Mouse (Mus musculus): ENCODE data around the gene Cyth2. TPM values are rescaled to one million over a fixed set of nuclear protein-coding genes. Genes with fewer than 3 reads are reported as not detected.

Cyth2 gene
- 85.0 and 103 TPM in 2 replicates for polyA plus RNA-seq (2015; fragmentation: Nextera tagmentation; extraction: Ambion mirVana)

DNA sequence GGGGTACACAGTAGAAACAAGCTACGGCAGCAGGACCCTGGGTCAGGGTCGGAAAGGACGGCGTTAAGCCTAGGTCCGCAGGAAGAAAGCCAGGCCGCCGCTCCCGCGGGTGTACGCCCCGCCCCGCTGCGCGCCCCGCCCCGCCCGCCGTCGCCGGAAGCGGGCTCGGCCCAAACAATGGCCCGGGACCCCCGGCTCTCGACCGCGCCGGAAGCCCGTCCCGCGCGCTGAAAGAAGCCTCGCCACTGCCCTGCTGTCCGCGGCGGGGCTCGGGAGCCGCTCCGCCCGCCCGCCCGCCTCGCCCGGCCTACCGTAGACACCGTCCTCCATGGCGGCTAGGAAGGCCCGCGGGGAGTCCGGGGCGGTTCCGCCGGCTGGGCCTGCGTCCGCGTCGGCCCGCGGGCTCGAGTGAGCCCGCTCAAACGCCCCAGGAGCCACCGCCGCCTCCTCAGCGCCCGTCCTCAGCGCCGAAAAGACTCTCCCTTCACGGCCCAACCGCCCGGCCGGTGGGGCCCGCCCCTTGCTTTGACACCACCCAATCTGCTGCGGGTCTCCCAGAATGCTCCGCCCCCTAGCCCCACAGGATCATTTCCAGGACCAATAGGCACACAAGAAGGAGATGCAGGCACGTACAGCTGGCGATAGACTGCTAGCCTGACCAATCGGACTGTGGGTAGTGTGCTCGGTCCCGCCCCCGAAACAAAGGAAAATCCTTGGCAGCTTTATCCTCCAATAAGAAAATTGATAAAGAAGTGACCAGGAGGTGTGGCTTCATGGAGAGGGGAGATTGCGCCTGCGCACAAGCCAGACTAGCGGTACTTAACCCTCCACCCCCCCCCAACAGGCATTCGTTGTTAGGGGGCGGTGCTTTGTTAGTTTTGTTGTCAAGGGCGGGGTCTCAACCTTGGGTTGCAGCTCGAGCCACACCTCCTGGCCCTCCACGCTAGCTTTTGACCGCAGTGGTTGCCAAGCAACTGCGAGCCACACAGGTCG, at the start of gene Cyth2:
Cyth2 (minus strand) TSS at position 795 of the 993 bp plus-strand sequence.
- Histone ChIP-seq H3K4me3 (replicated peaks) (peak within 1 kb of the TSS; percentile 98), H3K4me2 (peak within 1 kb of the TSS; percentile 79), H3K4me1 (peaks cover 19% of the 10 kb centered on the region), H3K9me3 (no peaks in the 10 kb centered on the region), H3K9ac (peak within 1 kb of the TSS; percentile 100), H3K27me3 (replicated peaks) (no peaks in the 10 kb centered on the region), H3K27ac (peak within 1 kb of the TSS; percentile 100), H3K36me3 (peaks cover 38% of the 10 kb centered on the region)
- peak; percentile 99 for ATAC-seq (ENCODE audit: insufficient read depth, low FRiP score, low read depth)
- WGBS: under 1% methylated on average over 65 of the region's 92 CpGs

DNA sequence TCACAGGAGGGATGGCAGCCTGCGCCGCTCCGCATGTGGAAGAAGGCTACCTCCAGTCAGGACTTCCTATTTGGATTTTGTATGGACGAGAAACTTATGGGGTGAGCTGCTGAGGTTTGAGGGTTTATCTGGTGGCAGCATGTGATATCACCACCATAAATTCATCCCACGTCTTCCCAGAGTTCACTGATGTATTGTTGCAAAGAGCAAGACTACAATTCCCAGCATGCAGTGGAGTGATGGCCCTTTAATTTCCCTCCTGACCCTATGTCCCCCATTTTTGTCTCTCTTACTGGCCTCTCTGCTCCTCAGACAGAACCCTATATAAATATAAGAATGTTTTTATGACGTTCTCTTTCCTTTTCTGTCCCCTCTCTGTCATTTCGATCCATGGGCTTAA, 48.4 kb upstream of the Cyth2 start:
- Histone ChIP-seq H3K9ac (no peak overlapping the region), H3K4me1 (peaks cover 15% of the 10 kb centered on the region; the same call in 1 of the 2 replicates), H3K9me3 (no peaks in the 10 kb centered on the region), H3K4me2 (no peak overlapping the region), H3K27ac (no peak overlapping the region), H3K36me3 (no peaks in the 10 kb centered on the region), H3K27me3 (replicated peaks) (0 out of 2 replicates have a peak, but pooled peaks cover 4% of the 10 kb centered on the region), H3K4me3 (replicated peaks) (no peak overlapping the region)
- 80% methylated on average over 7 of the region's 7 CpGs for WGBS
- no peak for ATAC-seq (ENCODE audit: insufficient read depth, low FRiP score, low read depth)

DNA sequence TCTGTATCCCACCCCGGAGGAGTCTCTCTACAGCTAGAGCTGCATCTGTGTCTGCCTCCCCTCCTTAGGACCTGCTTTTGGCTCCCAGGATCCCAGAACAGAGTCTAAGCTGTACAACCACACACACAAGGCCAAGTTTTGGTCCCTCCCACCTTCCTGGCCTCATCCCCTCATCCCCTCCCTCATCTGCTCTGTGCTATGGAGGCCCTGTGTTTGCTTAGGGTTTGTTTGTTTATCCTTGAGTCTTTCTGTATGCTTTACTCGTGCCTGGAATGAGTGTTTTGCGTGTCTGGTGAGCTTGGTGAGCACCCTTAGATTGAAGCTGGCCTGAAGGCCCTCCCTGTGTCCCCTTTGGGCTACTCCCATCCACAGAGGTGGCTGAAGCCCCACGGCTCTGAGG, 44.6 kb upstream of the Cyth2 start:
- no peak overlapping the region for H3K27ac ChIP-seq
- H3K4me1 ChIP-seq: peaks cover 23% of the 10 kb centered on the region
- 0 out of 2 replicates have a peak, but pooled peaks cover 12% of the 10 kb centered on the region for H3K27me3 ChIP-seq (replicated peaks)
- H3K4me3 ChIP-seq (replicated peaks): no peak overlapping the region
- H3K9ac ChIP-seq: no peak overlapping the region
- H3K36me3 ChIP-seq: no peaks in the 10 kb centered on the region
- H3K9me3 ChIP-seq: no peaks in the 10 kb centered on the region
- no peak overlapping the region for H3K4me2 ChIP-seq
- ATAC-seq (ENCODE audit: insufficient read depth, low FRiP score, low read depth): peak; percentile 58
- WGBS: 36% methylated on average over 4 of the region's 4 CpGs

DNA sequence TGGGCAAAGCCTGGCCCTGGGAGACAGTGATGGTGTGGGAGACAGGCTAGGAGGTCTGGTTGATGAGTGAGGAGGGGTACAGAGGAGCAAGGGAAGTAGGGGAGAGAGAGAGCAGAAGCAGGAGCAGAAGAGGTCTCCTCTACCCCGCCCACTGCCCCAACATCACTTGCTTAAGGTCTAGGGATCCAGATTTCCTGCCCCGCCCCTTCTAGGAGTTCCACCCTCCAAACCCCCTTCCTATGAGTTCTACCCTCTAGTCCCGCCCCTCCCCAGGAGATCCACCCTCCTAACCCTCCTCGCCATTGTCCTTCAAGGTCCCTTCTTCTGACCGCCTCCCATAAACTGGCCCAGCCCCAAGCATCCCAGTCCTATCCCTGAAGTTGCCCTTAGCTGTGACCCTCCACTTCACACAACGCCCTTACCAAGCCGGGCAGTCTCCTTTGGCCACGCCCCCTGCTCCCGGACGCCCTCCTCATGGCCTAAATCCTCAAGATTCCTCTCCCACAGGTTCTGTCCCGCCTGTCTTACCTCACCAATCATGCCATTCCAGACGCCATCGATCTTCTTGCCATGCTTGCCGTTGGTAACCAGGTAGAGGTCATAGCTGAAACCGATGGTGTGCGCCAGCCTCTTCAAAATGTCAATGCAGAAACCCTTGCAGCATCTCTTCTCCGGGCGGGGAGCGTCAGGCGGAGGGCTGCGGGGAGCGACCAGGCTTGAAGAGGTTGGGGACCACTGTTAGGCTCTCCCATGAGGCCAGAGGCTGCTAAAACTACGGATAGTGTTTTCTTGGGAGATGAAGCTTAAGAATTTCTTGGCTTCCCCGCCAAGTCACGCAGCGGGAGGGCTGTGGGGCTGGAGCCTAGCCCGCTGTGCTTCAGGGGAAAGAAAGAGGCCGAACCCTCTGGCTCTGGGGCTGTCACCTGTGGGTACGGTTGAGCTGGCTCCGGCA, 42.8 kb upstream of the Cyth2 start:
- WGBS: 6% methylated on average over 30 of the region's 30 CpGs
- H3K4me2 ChIP-seq: peak overlapping the region; percentile 60
- H3K4me1 ChIP-seq: peaks cover 23% of the 10 kb centered on the region
- H3K4me3 ChIP-seq (replicated peaks): peak overlapping the region; percentile 33
- H3K9me3 ChIP-seq: no peaks in the 10 kb centered on the region
- H3K27ac ChIP-seq: no peak overlapping the region
- H3K9ac ChIP-seq: no peak overlapping the region
- 0 out of 2 replicates have a peak, but pooled peaks have one; percentile 28 for ATAC-seq (ENCODE audit: insufficient read depth, low FRiP score, low read depth)
- no peaks in the 10 kb centered on the region for H3K36me3 ChIP-seq
- H3K27me3 ChIP-seq (replicated peaks): 0 out of 2 replicates have a peak, but pooled peaks cover 10% of the 10 kb centered on the region

DNA sequence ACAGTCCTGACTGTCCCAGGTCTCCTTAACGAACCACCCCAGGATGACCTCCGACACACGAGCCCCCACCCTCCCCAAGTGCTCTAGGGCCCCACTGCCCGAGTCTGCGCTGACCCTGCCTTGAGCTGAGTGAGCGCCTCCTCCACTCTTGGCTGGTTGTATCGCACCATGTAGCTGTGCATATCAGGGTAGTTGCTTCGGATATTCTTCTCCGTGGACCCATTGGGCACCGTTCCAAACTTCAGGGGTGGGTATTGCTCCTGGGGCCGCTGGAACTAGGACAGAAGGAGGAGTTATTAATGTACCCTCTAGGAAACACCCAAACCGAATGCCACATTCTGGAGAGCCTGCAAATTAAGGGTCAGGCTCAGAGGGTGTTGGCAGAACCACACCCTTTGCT, 38.7 kb upstream of the Cyth2 start:
- no peak overlapping the region for H3K9ac ChIP-seq
- WGBS: 79% methylated on average over 12 of the region's 12 CpGs
- no peak for ATAC-seq (ENCODE audit: insufficient read depth, low FRiP score, low read depth)

DNA sequence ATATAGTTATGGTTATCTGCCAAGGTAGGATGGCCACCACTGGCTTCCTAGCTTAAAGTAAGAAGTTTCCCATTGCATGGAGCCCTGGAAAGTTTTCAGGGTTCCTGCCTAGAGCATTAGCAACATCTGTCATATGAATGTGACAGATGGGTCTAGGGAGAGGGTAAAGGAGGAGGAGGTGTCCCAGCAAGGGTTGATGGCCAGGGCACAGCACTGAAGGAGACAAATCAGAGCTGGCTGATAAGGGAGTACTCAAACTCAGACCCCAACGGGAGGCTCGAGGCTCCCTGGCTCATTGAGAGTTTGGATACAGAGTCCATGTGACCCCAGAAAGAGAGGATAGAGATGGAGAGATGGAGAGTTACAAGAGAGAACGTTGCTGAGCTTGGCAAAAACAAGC, 36.3 kb upstream of the Cyth2 start:
- H3K27me3 ChIP-seq (replicated peaks): no peaks in the 10 kb centered on the region
- H3K4me2 ChIP-seq: no peak overlapping the region
- H3K27ac ChIP-seq: no peak overlapping the region
- no peak overlapping the region for H3K4me3 ChIP-seq (replicated peaks)
- WGBS: 54% methylated on average over 3 of the region's 3 CpGs
- ATAC-seq (ENCODE audit: insufficient read depth, low FRiP score, low read depth): no peak
- H3K36me3 ChIP-seq: no peaks in the 10 kb centered on the region
- no peak overlapping the region for H3K9ac ChIP-seq
- no peaks in the 10 kb centered on the region for H3K4me1 ChIP-seq
- H3K9me3 ChIP-seq: no peaks in the 10 kb centered on the region

More for the DNA sequence above, 38.7 kb upstream of the Cyth2 start:
- H3K36me3 ChIP-seq: no peaks in the 10 kb centered on the region
- no peaks in the 10 kb centered on the region for H3K9me3 ChIP-seq
- H3K4me2 ChIP-seq: no peak overlapping the region
- H3K4me3 ChIP-seq (replicated peaks): no peak overlapping the region
- peaks cover 17% of the 10 kb centered on the region for H3K4me1 ChIP-seq
- H3K27ac ChIP-seq: no peak overlapping the region
- 0 out of 2 replicates have a peak, but pooled peaks cover 10% of the 10 kb centered on the region for H3K27me3 ChIP-seq (replicated peaks)

DNA sequence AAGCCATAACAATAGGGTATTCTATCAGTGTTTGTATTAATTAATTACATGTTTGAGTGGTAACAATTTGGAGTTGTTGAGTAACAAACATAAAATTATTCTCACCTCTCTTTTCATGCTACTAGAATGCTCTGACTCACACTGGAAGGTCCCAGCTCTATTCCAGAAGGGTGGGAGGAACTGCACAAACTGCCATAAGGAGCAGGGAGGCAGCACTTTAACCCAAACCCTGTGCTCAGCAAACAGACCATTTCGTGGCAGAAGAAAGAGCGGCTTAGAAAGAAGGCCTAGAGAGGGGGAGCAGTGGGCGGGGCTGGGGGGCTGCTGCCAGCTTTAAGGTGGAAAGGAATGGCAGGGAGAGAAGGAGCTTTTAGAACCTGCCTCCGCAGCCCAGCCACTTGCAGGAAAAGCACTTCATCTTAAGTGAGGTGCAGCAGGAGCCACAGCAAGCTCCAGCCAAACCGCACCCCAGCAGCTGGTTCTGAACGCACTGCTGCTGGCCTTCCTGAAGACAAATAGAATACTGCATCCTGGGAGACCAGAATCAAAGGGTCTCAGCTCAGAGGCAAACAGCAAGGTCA, 34.2 kb upstream of the Cyth2 start:
- Histone ChIP-seq H3K27ac (no peak overlapping the region), H3K4me1 (no peaks in the 10 kb centered on the region), H3K27me3 (replicated peaks) (no peaks in the 10 kb centered on the region), H3K9me3 (no peaks in the 10 kb centered on the region), H3K4me2 (no peak overlapping the region), H3K9ac (no peak overlapping the region), H3K36me3 (no peaks in the 10 kb centered on the region), H3K4me3 (replicated peaks) (no peak overlapping the region)
- WGBS: 14% methylated on average over 6 of the region's 6 CpGs
- peak; percentile 35; the same call in 1 of the 2 replicates for ATAC-seq (ENCODE audit: insufficient read depth, low FRiP score, low read depth)

DNA sequence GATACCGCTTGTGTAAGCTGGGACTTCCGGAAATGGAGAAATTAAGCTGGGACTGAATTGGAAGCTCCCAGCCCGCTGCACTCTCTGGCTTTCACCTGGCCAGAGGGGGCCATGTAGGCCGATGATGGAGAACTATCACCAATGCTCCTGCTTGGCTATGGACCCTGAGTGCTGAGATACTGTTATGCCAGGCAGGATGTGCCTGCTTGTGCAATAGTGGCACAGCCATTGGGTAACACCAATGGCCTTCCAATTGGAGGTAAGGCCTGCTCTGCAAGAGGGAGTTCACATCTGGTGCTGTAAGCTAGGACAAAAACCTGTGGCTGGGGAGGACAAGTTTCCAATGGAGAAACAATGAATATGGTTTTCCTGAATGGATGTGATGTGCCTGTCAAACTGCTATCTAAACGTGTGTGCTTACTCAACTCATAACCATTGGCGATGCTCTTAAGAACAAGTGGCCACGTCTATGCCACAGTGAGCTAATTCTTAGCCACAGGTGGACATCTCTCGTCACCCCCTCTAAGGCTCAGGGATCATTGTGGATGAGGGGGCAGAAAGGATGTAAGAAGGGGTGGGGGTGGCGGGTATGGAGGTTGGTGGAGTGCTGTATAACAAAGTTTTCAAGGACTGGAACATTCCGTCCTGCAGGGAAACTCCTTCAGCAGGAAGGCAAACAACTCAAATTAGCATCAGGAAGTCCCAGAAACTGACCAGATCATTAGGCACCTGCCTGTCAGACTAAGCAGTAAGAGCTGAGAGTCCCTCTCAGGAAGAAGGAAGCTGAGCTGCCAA, 28.8 kb upstream of the Cyth2 start:
- Histone ChIP-seq H3K4me3 (replicated peaks) (no peak overlapping the region), H3K9me3 (no peaks in the 10 kb centered on the region), H3K4me1 (no peaks in the 10 kb centered on the region), H3K27ac (no peak overlapping the region), H3K9ac (no peak overlapping the region), H3K27me3 (replicated peaks) (no peaks in the 10 kb centered on the region; the same call in 1 of the 2 replicates), H3K36me3 (no peaks in the 10 kb centered on the region), H3K4me2 (no peak overlapping the region)
- no peak for ATAC-seq (ENCODE audit: insufficient read depth, low FRiP score, low read depth)
- 84% methylated on average over 10 of the region's 10 CpGs for WGBS

DNA sequence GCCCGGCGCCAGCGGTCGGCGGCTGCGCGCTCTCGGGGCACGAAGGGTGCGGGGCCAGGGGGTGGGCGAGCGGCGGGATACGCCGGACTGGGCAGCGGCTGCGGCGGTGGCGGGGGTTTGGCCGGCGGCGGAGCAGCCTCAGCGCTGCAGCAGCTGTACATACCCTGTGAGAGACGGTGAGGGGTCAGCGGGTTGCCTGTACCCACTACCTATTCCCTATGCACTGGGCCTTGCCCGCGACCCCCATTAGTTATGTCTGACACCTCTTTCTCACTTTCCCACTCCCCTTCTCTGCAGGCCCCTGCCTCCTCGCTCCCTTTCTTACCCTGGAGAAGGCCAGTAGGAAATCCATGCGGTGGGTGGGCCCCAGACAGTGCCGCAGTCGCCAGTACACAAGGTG, 19.5 kb upstream of the Cyth2 start:
- peak overlapping the region; percentile 73 for H3K4me2 ChIP-seq
- H3K27ac ChIP-seq: no peak overlapping the region
- H3K27me3 ChIP-seq (replicated peaks): peaks cover 47% of the 10 kb centered on the region
- ATAC-seq (ENCODE audit: insufficient read depth, low FRiP score, low read depth): no peak
- no peaks in the 10 kb centered on the region for H3K36me3 ChIP-seq
- H3K9ac ChIP-seq: no peak overlapping the region; the same call in 1 of the 2 replicates
- H3K9me3 ChIP-seq: no peaks in the 10 kb centered on the region
- peak overlapping the region; percentile 44 for H3K4me3 ChIP-seq (replicated peaks)
- peaks cover 23% of the 10 kb centered on the region; the same call in 1 of the 2 replicates for H3K4me1 ChIP-seq
- WGBS: 5% methylated on average over 19 of the region's 31 CpGs

DNA sequence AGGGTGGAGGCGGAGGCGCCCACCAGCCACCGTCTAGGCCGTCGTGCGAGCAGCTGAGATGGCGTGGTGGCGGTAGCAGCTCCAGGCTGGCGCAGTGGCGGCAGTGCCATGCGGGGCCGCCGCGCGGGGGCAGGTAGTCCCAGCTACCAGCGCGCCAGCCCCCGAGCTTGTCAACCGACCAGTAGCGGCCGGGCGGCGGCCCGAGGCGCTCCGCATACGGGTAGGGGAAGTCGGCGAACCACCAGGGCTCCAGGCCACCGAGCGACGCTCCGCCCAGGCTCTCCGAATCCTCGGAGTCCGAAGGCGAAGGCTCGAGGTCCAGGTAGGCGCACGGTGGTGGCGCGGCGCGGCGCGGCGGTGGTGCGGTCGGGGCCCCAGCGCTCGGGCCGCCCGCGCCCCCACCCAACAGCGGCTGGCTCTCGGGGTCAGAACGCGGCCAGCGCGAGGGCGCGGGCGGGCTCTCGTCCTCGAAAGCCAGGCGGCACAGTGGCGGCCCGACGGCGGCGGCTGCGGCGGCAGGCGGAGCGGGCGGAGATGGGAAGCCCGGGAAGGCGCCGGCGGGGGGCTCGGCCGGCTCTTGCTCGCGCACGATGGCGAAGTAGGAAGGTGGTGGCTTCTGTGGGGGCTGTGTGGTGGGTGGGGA, 18.9 kb upstream of the Cyth2 start:
- Histone ChIP-seq H3K9ac (no peak overlapping the region; the same call in 1 of the 2 replicates), H3K27ac (no peak overlapping the region), H3K4me2 (peak overlapping the region; percentile 73), H3K27me3 (replicated peaks) (peaks cover 47% of the 10 kb centered on the region), H3K9me3 (no peaks in the 10 kb centered on the region), H3K4me1 (peaks cover 23% of the 10 kb centered on the region; the same call in 1 of the 2 replicates), H3K4me3 (replicated peaks) (peak overlapping the region; percentile 44), H3K36me3 (no peaks in the 10 kb centered on the region)
- ATAC-seq (ENCODE audit: insufficient read depth, low FRiP score, low read depth): peak; percentile 20; the same call in 1 of the 2 replicates
- WGBS: under 1% methylated on average over 72 of the region's 86 CpGs

Measured in stomach, embryonic 15.5 days (tissue).